Mouse (Mus musculus) G1E (cell line): ENCODE measurements around the gene Hyal6.

ENCODE experiments used
- CTCF ChIP-seq: IDR thresholded peaks from 2 replicates; pipeline ENCODE4 v1.5.1; 2012; ENCODE audit warnings: low read depth, low read length, inconsistent platforms, mixed read lengths
- TAL1 ChIP-seq: conservative IDR thresholded peaks from 2 replicates; pipeline ENCODE4 v1.6.1; 2012; ENCODE audit warnings: low read depth, low read length, inconsistent platforms, mixed read lengths

- no peak for TF ChIP-seq CTCF
- TF ChIP-seq TAL1, result no peak
These were observed 57.8 kb downstream of the Hyal6 start, which contains the start of gene Spam1 for GRCm38 (mm10) chr6:24790888-24791287.
